Mouse (Mus musculus) midbrain, postnatal 0 days (tissue): ENCODE measurements around the gene Taf6l. TPM values are rescaled to one million over a fixed set of nuclear protein-coding genes. Genes with fewer than 3 reads are reported as not detected.

Experiments used
- ATAC-seq: fragments of 200-750 bp; cut with Nextera tagmentation; 2 replicates; pipeline ENCODE4 v1.8.0; 2017; ENCODE audit warnings: moderate number of reproducible peaks, mild to moderate bottlenecking, moderate TSS enrichment, moderate library complexity; ENCODE audit not compliant: low FRiP score
- DNase-seq: peaks from one replicate; pipeline ENCODE4 v3.0.0-alpha.2; 2015; ENCODE audit warnings: low spot score
- H3K27ac ChIP-seq: fragments of 300-500 bp; sonication (generic); 2 replicates; pipeline ENCODE4 v1.5.1; 2014; ENCODE audit warnings: low read depth, mild to moderate bottlenecking, low read length, mixed read lengths
- H3K27me3 ChIP-seq: fragments of 300-500 bp; sonication (generic); 2 replicates; pipeline ENCODE4 v1.6.1; 2014; ENCODE audit warnings: low read length, control low read depth, mixed read lengths; ENCODE audit not compliant: insufficient read depth
- H3K36me3 ChIP-seq: fragments of 300-500 bp; sonication (generic); 2 replicates; pipeline ENCODE4 v1.6.1; 2014; ENCODE audit warnings: low read length, control low read depth, mixed read lengths; ENCODE audit not compliant: insufficient read depth
- H3K4me1 ChIP-seq: fragments of 300-500 bp; sonication (generic); 2 replicates; pipeline ENCODE4 v1.6.1; 2014; ENCODE audit warnings: mild to moderate bottlenecking, control low read depth, antibody characterized with exemption, low read length, mixed read lengths; ENCODE audit not compliant: insufficient read depth
- H3K4me2 ChIP-seq: fragments of 300-500 bp; sonication (generic); 2 replicates; pipeline ENCODE4 v1.6.1; 2014; ENCODE audit warnings: low read depth, mild to moderate bottlenecking, low read length, mixed read lengths; ENCODE audit not compliant: poor library complexity, severe bottlenecking
- H3K4me3 ChIP-seq: fragments of 300-500 bp; sonication (generic); 2 replicates; pipeline ENCODE4 v1.5.1; 2014; ENCODE audit warnings: low read depth, mild to moderate bottlenecking, low read length, moderate library complexity
- H3K9ac ChIP-seq: fragments of 300-500 bp; sonication (generic); replicated peaks from 2 replicates; pipeline ENCODE4 v1.6.1; 2014; ENCODE audit warnings: mild to moderate bottlenecking, low read length, moderate library complexity, mixed read lengths; ENCODE audit not compliant: poor library complexity, severe bottlenecking
- H3K9me3 ChIP-seq: fragments of 300-500 bp; sonication (generic); 2 replicates; pipeline ENCODE4 v1.6.1; 2016; ENCODE audit warnings: low read length, control low read depth
- CTCF ChIP-seq: IDR thresholded peaks from 2 replicates; pipeline ENCODE4 v1.5.1; 2016; ENCODE audit warnings: antibody characterized with exemption, mild to moderate bottlenecking
- WGBS: fragments of 180-500 bp; shearing (Covaris S2); extraction: QIAGEN DNeasy Blood & Tissue Kit; methylation state at CpG from one replicate; pipeline ENCODE4 v1.1.7; 2014; 5-methylcytosine and 5-hydroxymethylcytosine counted together
- polyA plus RNA-seq: library from polyadenylated mRNA; unstranded; fragments of >200 nt; fragmentation: Nextera tagmentation; extraction: Ambion mirVana; gene quantifications from 2 replicates; pipeline ENCODE4 v1.2.1, GENCODE M21; 2015
- total RNA-seq: library from RNA; depleted of rRNA; stranded (reverse); fragments of >200 nt; gene quantifications from 2 replicates; pipeline ENCODE4 v1.2.3, GENCODE M21; 2014

The Taf6l gene
- total and polyA plus RNA-seq, 2 experiments from 2014 or later, result 26.4 to 38.7 TPM

GRCm38 (mm10) chr19:8821146-8821545, 34.9 kb upstream of the Taf6l start:
- DNase-seq (no peak), ATAC-seq (no peak)
- Histone ChIP-seq H3K9me3 (no peaks in the 10 kb centered on the region), H3K4me1 (peaks cover 16% of the 10 kb centered on the region), H3K4me2 (peak overlapping the region; percentile 89), H3K27me3 (no peaks in the 10 kb centered on the region), H3K9ac (peak overlapping the region; percentile 98), H3K4me3 (peak overlapping the region; percentile 97), H3K27ac (no peak overlapping the region), H3K36me3 (peaks cover 26% of the 10 kb centered on the region)
- WGBS, result 1% methylated on average over 7 of the region's 7 CpGs
- TF ChIP-seq CTCF, result no peak

- under 1% methylated on average over 41 of the region's 48 CpGs for WGBS
- Histone ChIP-seq H3K27me3 (no peaks in the 10 kb centered on the region), H3K4me2 (peak overlapping the region; percentile 89), H3K27ac (peak overlapping the region; percentile 98), H3K36me3 (peaks cover 20% of the 10 kb centered on the region), H3K4me3 (peak overlapping the region; percentile 97), H3K9me3 (no peaks in the 10 kb centered on the region), H3K4me1 (peaks cover 19% of the 10 kb centered on the region), H3K9ac (peak overlapping the region; percentile 98)
- DNase-seq (no peak), ATAC-seq (no peak; the same call in 1 of the 2 replicates)
- no peak for TF ChIP-seq CTCF
These were observed 34.3 kb upstream of the Taf6l start for GRCm38 (mm10) chr19:8820424-8820956.

GRCm38 (mm10) chr19:8819596-8820423, 33.6 kb upstream of the Taf6l start, which contains the start of gene Hnrnpul2:
Gene Hnrnpul2, plus strand, starts transcription at chr19:8820010.
- WGBS, result under 1% methylated on average over 79 of the region's 83 CpGs
- Histone ChIP-seq H3K4me3 (peak within 1 kb of the TSS; percentile 97), H3K4me1 (peaks cover 21% of the 10 kb centered on the region), H3K36me3 (peaks cover 15% of the 10 kb centered on the region), H3K27ac (peak within 1 kb of the TSS; percentile 98), H3K4me2 (peak within 1 kb of the TSS; percentile 89), H3K9me3 (no peaks in the 10 kb centered on the region), H3K9ac (peak within 1 kb of the TSS; percentile 98), H3K27me3 (no peaks in the 10 kb centered on the region)
- TF ChIP-seq CTCF, result 0 out of 2 replicates have a peak, but pooled peaks have one; percentile 6
- DNase-seq, result peak; percentile 100
- peak; percentile 96 for ATAC-seq

- Histone ChIP-seq H3K9me3 (no peaks in the 10 kb centered on the region), H3K27me3 (no peaks in the 10 kb centered on the region), H3K36me3 (peaks cover 13% of the 10 kb centered on the region), H3K4me3 (peak within 1 kb of the TSS; percentile 97), H3K27ac (peak within 1 kb of the TSS; percentile 98), H3K4me2 (peak within 1 kb of the TSS; percentile 89), H3K9ac (peak within 1 kb of the TSS; percentile 98), H3K4me1 (peaks cover 21% of the 10 kb centered on the region)
- under 1% methylated on average over 33 of the region's 33 CpGs for WGBS
- ATAC-seq (peak; percentile 93), DNase-seq (peak; percentile 99)
- no peak for TF ChIP-seq CTCF
These were observed 32.8 kb upstream of the Taf6l start, which contains the start of gene Ttc9c for GRCm38 (mm10) chr19:8818801-8819595. Gene Ttc9c, minus strand, starts transcription at chr19:8819333.

- Histone ChIP-seq H3K4me1 (peaks cover 21% of the 10 kb centered on the region), H3K9ac (peak overlapping the region; percentile 58), H3K4me3 (peak overlapping the region; percentile 97), H3K9me3 (no peaks in the 10 kb centered on the region), H3K36me3 (peaks cover 7% of the 10 kb centered on the region), H3K27ac (peak overlapping the region; percentile 77), H3K27me3 (no peaks in the 10 kb centered on the region), H3K4me2 (peak overlapping the region; percentile 84)
- DNase-seq (no peak), ATAC-seq (no peak)
- TF ChIP-seq CTCF, result no peak
- 24% methylated on average over 14 of the region's 14 CpGs for WGBS
These were observed 32.1 kb upstream of the Taf6l start for GRCm38 (mm10) chr19:8818301-8818798.
